Mouse (Mus musculus): ENCODE measurements around the gene Fbln2. TPM values are rescaled to one million over a fixed set of nuclear protein-coding genes. Genes with fewer than 3 reads are reported as not detected.

The Fbln2 gene
- polyA plus RNA-seq, 1 experiment from 2014 or later = 9.1 TPM

- Histone ChIP-seq H3K9ac (replicated peaks; ENCODE audit: low read depth, low read length) (no peak overlapping the region), H3K36me3 (ENCODE audit: control insufficient read depth, insufficient read depth, low read length) (no peaks in the 10 kb centered on the region), H3K4me3 (ENCODE audit: low read depth, low read length) (no peak overlapping the region), H3K27ac (ENCODE audit: low read depth, low read length) (no peak overlapping the region), H3K27me3 (ENCODE audit: control insufficient read depth, insufficient read depth, low read length) (no peaks in the 10 kb centered on the region), H3K4me2 (ENCODE audit: low read depth, low read length) (no peak overlapping the region), H3K9me3 (ENCODE audit: control insufficient read depth, low read length) (no peaks in the 10 kb centered on the region), H3K4me1 (ENCODE audit: control insufficient read depth, insufficient read depth, low read length) (0 out of 2 replicates have a peak, but pooled peaks cover 9% of the 10 kb centered on the region)
- 89% methylated on average over 4 of the region's 4 CpGs for WGBS
- ATAC-seq (ENCODE audit: low read depth) = no peak
These were observed 83.2 kb downstream of the Fbln2 start for GRCm38 (mm10) chr6:91295431-91295830.

DNA sequence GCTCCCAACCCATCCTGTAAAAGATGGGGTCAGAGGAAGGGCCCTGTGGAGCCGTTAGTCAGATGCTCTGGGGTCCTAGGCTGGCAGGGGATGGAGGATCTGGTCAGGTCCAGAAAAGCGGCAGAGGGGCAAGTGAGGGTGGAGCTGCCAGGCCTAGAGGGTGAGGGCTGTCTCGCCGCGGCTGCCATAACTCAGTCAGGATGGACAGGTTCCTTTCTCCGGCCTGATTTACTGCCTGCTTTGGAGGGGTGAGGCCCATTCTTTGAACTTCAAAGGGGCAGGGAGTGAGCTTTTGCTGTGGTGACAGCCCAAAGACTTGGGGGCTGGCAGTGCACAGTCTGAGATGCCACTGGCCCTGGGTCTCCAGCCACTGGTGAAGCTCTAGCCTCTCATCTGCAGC is 86.6 kb downstream of the Fbln2 start:
- Histone ChIP-seq H3K27me3 (ENCODE audit: control insufficient read depth, insufficient read depth, low read length) (no peaks in the 10 kb centered on the region), H3K4me3 (ENCODE audit: low read depth, low read length) (no peak overlapping the region), H3K9ac (replicated peaks; ENCODE audit: low read depth, low read length) (no peak overlapping the region), H3K36me3 (ENCODE audit: control insufficient read depth, insufficient read depth, low read length) (no peaks in the 10 kb centered on the region), H3K27ac (ENCODE audit: low read depth, low read length) (no peak overlapping the region), H3K4me1 (ENCODE audit: control insufficient read depth, insufficient read depth, low read length) (peaks cover 22% of the 10 kb centered on the region), H3K4me2 (ENCODE audit: low read depth, low read length) (no peak overlapping the region), H3K9me3 (ENCODE audit: control insufficient read depth, low read length) (no peaks in the 10 kb centered on the region)
- ATAC-seq (ENCODE audit: low read depth) = peak; percentile 40; the same call in 1 of the 2 replicates
- WGBS = 3% methylated on average over 6 of the region's 6 CpGs

- ATAC-seq (ENCODE audit: low read depth) = no peak
- H3K27me3 ChIP-seq (ENCODE audit: control insufficient read depth, insufficient read depth, low read length) = no peaks in the 10 kb centered on the region
- WGBS = 44% methylated on average over 3 of the region's 3 CpGs
- H3K36me3 ChIP-seq (ENCODE audit: control insufficient read depth, insufficient read depth, low read length) = no peaks in the 10 kb centered on the region
- H3K9me3 ChIP-seq (ENCODE audit: control insufficient read depth, low read length) = no peaks in the 10 kb centered on the region
- H3K4me1 ChIP-seq (ENCODE audit: control insufficient read depth, insufficient read depth, low read length) = peaks cover 22% of the 10 kb centered on the region
- no peak overlapping the region for H3K9ac ChIP-seq (replicated peaks; ENCODE audit: low read depth, low read length)
- H3K4me3 ChIP-seq (ENCODE audit: low read depth, low read length) = no peak overlapping the region
- H3K4me2 ChIP-seq (ENCODE audit: low read depth, low read length) = no peak overlapping the region
- H3K27ac ChIP-seq (ENCODE audit: low read depth, low read length) = 0 out of 2 replicates have a peak overlapping the region, but pooled peaks have one; percentile 22
These were observed 87.8 kb downstream of the Fbln2 start for GRCm38 (mm10) chr6:91300079-91300478.

GRCm38 (mm10) chr6:91301839-91302238 is 89.6 kb downstream of the Fbln2 start:
- Histone ChIP-seq H3K4me3 (ENCODE audit: low read depth, low read length) (no peak overlapping the region), H3K4me1 (ENCODE audit: control insufficient read depth, insufficient read depth, low read length) (peaks cover 22% of the 10 kb centered on the region), H3K4me2 (ENCODE audit: low read depth, low read length) (no peak overlapping the region), H3K27me3 (ENCODE audit: control insufficient read depth, insufficient read depth, low read length) (no peaks in the 10 kb centered on the region), H3K27ac (ENCODE audit: low read depth, low read length) (peak overlapping the region; percentile 85), H3K9me3 (ENCODE audit: control insufficient read depth, low read length) (no peaks in the 10 kb centered on the region), H3K36me3 (ENCODE audit: control insufficient read depth, insufficient read depth, low read length) (no peaks in the 10 kb centered on the region), H3K9ac (replicated peaks; ENCODE audit: low read depth, low read length) (no peak overlapping the region)
- peak; percentile 89 for ATAC-seq (ENCODE audit: low read depth)
- WGBS = 5% methylated on average over 1 of the region's 1 CpGs

GRCm38 (mm10) chr6:91302337-91302736 is 90.1 kb downstream of the Fbln2 start:
- ATAC-seq (ENCODE audit: low read depth) = peak; percentile 29
- H3K36me3 ChIP-seq (ENCODE audit: control insufficient read depth, insufficient read depth, low read length) = no peaks in the 10 kb centered on the region
- peaks cover 22% of the 10 kb centered on the region for H3K4me1 ChIP-seq (ENCODE audit: control insufficient read depth, insufficient read depth, low read length)
- H3K9me3 ChIP-seq (ENCODE audit: control insufficient read depth, low read length) = no peaks in the 10 kb centered on the region
- peak overlapping the region; percentile 85 for H3K27ac ChIP-seq (ENCODE audit: low read depth, low read length)
- no peak overlapping the region for H3K4me3 ChIP-seq (ENCODE audit: low read depth, low read length)
- 62% methylated on average over 3 of the region's 3 CpGs for WGBS
- no peak overlapping the region for H3K4me2 ChIP-seq (ENCODE audit: low read depth, low read length)
- no peak overlapping the region for H3K9ac ChIP-seq (replicated peaks; ENCODE audit: low read depth, low read length)
- H3K27me3 ChIP-seq (ENCODE audit: control insufficient read depth, insufficient read depth, low read length) = no peaks in the 10 kb centered on the region

DNA sequence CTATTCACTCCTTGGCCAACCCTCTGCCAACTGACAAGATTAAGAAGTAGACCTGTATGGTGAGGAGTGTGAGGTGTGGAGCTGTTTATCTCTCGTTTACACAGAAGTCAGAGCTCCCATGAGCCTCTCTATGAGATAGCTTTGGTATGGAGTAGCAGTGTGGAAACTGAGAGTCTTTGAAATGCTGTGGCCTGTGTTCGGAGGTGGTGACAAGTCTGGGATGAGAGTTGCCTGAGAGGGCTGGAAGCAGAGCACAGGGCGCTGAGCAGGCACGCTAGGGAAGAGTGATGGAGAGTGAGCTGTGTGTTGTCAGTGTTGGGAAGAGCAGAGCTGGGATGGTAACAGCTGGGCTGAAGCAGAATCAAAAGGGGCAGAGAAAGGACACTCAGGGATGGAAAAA is 91.9 kb downstream of the Fbln2 start:
- 90% methylated on average over 4 of the region's 4 CpGs for WGBS
- Histone ChIP-seq H3K27me3 (ENCODE audit: control insufficient read depth, insufficient read depth, low read length) (no peaks in the 10 kb centered on the region), H3K4me2 (ENCODE audit: low read depth, low read length) (no peak overlapping the region), H3K4me1 (ENCODE audit: control insufficient read depth, insufficient read depth, low read length) (peaks cover 22% of the 10 kb centered on the region), H3K4me3 (ENCODE audit: low read depth, low read length) (no peak overlapping the region), H3K9ac (replicated peaks; ENCODE audit: low read depth, low read length) (no peak overlapping the region), H3K36me3 (ENCODE audit: control insufficient read depth, insufficient read depth, low read length) (no peaks in the 10 kb centered on the region), H3K9me3 (ENCODE audit: control insufficient read depth, low read length) (no peaks in the 10 kb centered on the region), H3K27ac (ENCODE audit: low read depth, low read length) (no peak overlapping the region)
- no peak for ATAC-seq (ENCODE audit: low read depth)

- H3K4me1 ChIP-seq (ENCODE audit: control insufficient read depth, insufficient read depth, low read length) = no peaks in the 10 kb centered on the region
- no peak overlapping the region for H3K4me3 ChIP-seq (ENCODE audit: low read depth, low read length)
- no peak overlapping the region for H3K9ac ChIP-seq (replicated peaks; ENCODE audit: low read depth, low read length)
- H3K36me3 ChIP-seq (ENCODE audit: control insufficient read depth, insufficient read depth, low read length) = no peaks in the 10 kb centered on the region
- H3K27me3 ChIP-seq (ENCODE audit: control insufficient read depth, insufficient read depth, low read length) = no peaks in the 10 kb centered on the region
- 36% methylated on average over 1 of the region's 1 CpGs for WGBS
- H3K27ac ChIP-seq (ENCODE audit: low read depth, low read length) = no peak overlapping the region
- no peak overlapping the region for H3K4me2 ChIP-seq (ENCODE audit: low read depth, low read length)
- ATAC-seq (ENCODE audit: low read depth) = peak; percentile 58; the same call in 1 of the 2 replicates
- no peaks in the 10 kb centered on the region for H3K9me3 ChIP-seq (ENCODE audit: control insufficient read depth, low read length)
These were observed 95.7 kb downstream of the Fbln2 start for GRCm38 (mm10) chr6:91307972-91308371.

- no peaks in the 10 kb centered on the region for H3K4me1 ChIP-seq (ENCODE audit: control insufficient read depth, insufficient read depth, low read length)
- H3K27me3 ChIP-seq (ENCODE audit: control insufficient read depth, insufficient read depth, low read length) = no peaks in the 10 kb centered on the region
- no peak overlapping the region for H3K27ac ChIP-seq (ENCODE audit: low read depth, low read length)
- H3K36me3 ChIP-seq (ENCODE audit: control insufficient read depth, insufficient read depth, low read length) = no peaks in the 10 kb centered on the region
- 92% methylated on average over 5 of the region's 5 CpGs for WGBS
- no peak overlapping the region for H3K4me3 ChIP-seq (ENCODE audit: low read depth, low read length)
- H3K9ac ChIP-seq (replicated peaks; ENCODE audit: low read depth, low read length) = no peak overlapping the region
- no peaks in the 10 kb centered on the region for H3K9me3 ChIP-seq (ENCODE audit: control insufficient read depth, low read length)
- H3K4me2 ChIP-seq (ENCODE audit: low read depth, low read length) = no peak overlapping the region
- no peak for ATAC-seq (ENCODE audit: low read depth)
These were observed 98.9 kb downstream of the Fbln2 start for GRCm38 (mm10) chr6:91311204-91311603.

- WGBS = 42% methylated on average over 9 of the region's 9 CpGs
- Histone ChIP-seq H3K27me3 (ENCODE audit: control insufficient read depth, insufficient read depth, low read length) (no peaks in the 10 kb centered on the region), H3K27ac (ENCODE audit: low read depth, low read length) (no peak overlapping the region), H3K9ac (replicated peaks; ENCODE audit: low read depth, low read length) (no peak overlapping the region), H3K4me2 (ENCODE audit: low read depth, low read length) (no peak overlapping the region), H3K36me3 (ENCODE audit: control insufficient read depth, insufficient read depth, low read length) (no peaks in the 10 kb centered on the region), H3K4me3 (ENCODE audit: low read depth, low read length) (no peak overlapping the region), H3K9me3 (ENCODE audit: control insufficient read depth, low read length) (no peaks in the 10 kb centered on the region), H3K4me1 (ENCODE audit: control insufficient read depth, insufficient read depth, low read length) (no peaks in the 10 kb centered on the region)
- ATAC-seq (ENCODE audit: low read depth) = no peak
These were observed 100.2 kb downstream of the Fbln2 start for GRCm38 (mm10) chr6:91312491-91312890.

Data from neural tube, embryonic 14.5 days (tissue).